In genomic region chr15:77955440-77956403, GRCm38 (mm10) we compare ENCODE assay signal across 7 mouse cellular contexts. TPM values are rescaled to one million over a fixed set of nuclear protein-coding genes. Genes with fewer than 3 reads are reported as not detected.
DNase-seq lines count a peak whose midpoint lies in the region; ATAC-seq and TF ChIP-seq lines count a peak whose summit lies in the region.

No protein-coding gene starts in this region.

- H3K9me3 ChIP-seq in lung, embryonic 16.5 days (ENCODE audit: control insufficient read depth, low read length), result no peaks in the 10 kb centered on the region
- no peaks in the 10 kb centered on the region for H3K9me3 ChIP-seq in forebrain, embryonic 15.5 days
- H3K9me3 ChIP-seq in limb, embryonic 14.5 days (ENCODE audit: control insufficient read depth, low read length), result no peaks in the 10 kb centered on the region
- no peaks in the 10 kb centered on the region for H3K9me3 ChIP-seq in neural tube, embryonic 14.5 days (ENCODE audit: control insufficient read depth, low read length)

- TF ChIP-seq POLR2A in limb, embryonic 14.5 days (IDR thresholded peaks at IDR 0.05; ENCODE audit: borderline replicate concordance, extremely low read depth, insufficient read depth, insufficient read length), result no peak

- no peak overlapping the region for H3K27ac ChIP-seq in lung, embryonic 16.5 days (ENCODE audit: low read length)
- H3K27ac ChIP-seq in forebrain, embryonic 15.5 days (replicated peaks), result peak overlapping the region; percentile 76
- H3K27ac ChIP-seq in limb, embryonic 14.5 days (replicated peaks; ENCODE audit: low read depth, low read length), result no peak overlapping the region
- H3K27ac ChIP-seq in neural tube, embryonic 14.5 days (ENCODE audit: low read depth, low read length), result no peak overlapping the region

- peaks cover 15% of the 10 kb centered on the region for H3K27me3 ChIP-seq in lung, embryonic 16.5 days (ENCODE audit: control insufficient read depth, insufficient read depth, low read depth, low read length)
- no peaks in the 10 kb centered on the region for H3K27me3 ChIP-seq in forebrain, embryonic 15.5 days
- H3K27me3 ChIP-seq in limb, embryonic 14.5 days (ENCODE audit: control insufficient read depth, insufficient read depth, low read length), result peaks cover 3% of the 10 kb centered on the region; the same call in 1 of the 2 replicates
- no peaks in the 10 kb centered on the region for H3K27me3 ChIP-seq in neural tube, embryonic 14.5 days (ENCODE audit: control insufficient read depth, insufficient read depth, low read length)

- peaks cover 20% of the 10 kb centered on the region for H3K36me3 ChIP-seq in lung, embryonic 16.5 days (ENCODE audit: control insufficient read depth, insufficient read depth, low read length)
- H3K36me3 ChIP-seq in forebrain, embryonic 15.5 days, result peaks cover 43% of the 10 kb centered on the region
- peaks cover 29% of the 10 kb centered on the region for H3K36me3 ChIP-seq in limb, embryonic 14.5 days (ENCODE audit: control insufficient read depth, insufficient read depth, low read length)
- peaks cover 21% of the 10 kb centered on the region for H3K36me3 ChIP-seq in neural tube, embryonic 14.5 days (ENCODE audit: control insufficient read depth, insufficient read depth, low read length)

- ATAC-seq in lung, embryonic 16.5 days (ENCODE audit: low read depth), result peak; percentile 23
- ATAC-seq in forebrain, embryonic 15.5 days (replicated peaks), result peak; percentile 66
- ATAC-seq in limb, embryonic 14.5 days (ENCODE audit: low FRiP score, low read depth), result peak; percentile 14; the same call in 1 of the 2 replicates
- ATAC-seq in neural tube, embryonic 14.5 days (ENCODE audit: low read depth), result peak; percentile 57
- no peak for ATAC-seq in activated CD4-positive, CD25-positive, alpha-beta regulatory T cell, adult 4 months

- 7% methylated on average over 52 of the region's 52 CpGs for WGBS in lung, embryonic 16.5 days
- WGBS in forebrain, embryonic 15.5 days, result 9% methylated on average over 52 of the region's 52 CpGs
- WGBS in limb, embryonic 14.5 days, result 10% methylated on average over 49 of the region's 52 CpGs
- WGBS in neural tube, embryonic 14.5 days, result 7% methylated on average over 52 of the region's 52 CpGs

- DNase-seq in lung, postnatal 36 days, result no peak
- peak; percentile 61 for DNase-seq in cerebellum, adult 8-10 months
- no peak for DNase-seq in limb, embryonic 14.5 days (ENCODE audit: low spot score)

- H3K9ac ChIP-seq in lung, embryonic 16.5 days (ENCODE audit: low read length), result peak overlapping the region; percentile 44
- H3K9ac ChIP-seq in forebrain, embryonic 15.5 days (replicated peaks), result peak overlapping the region; percentile 60
- H3K9ac ChIP-seq in limb, embryonic 14.5 days (ENCODE audit: low read depth, low read length, severe bottlenecking), result peak overlapping the region; percentile 43
- H3K9ac ChIP-seq in neural tube, embryonic 14.5 days (replicated peaks; ENCODE audit: low read depth, low read length), result peak overlapping the region; percentile 37

- H3K4me3 ChIP-seq in lung, embryonic 16.5 days (ENCODE audit: low read length), result peak overlapping the region; percentile 54
- H3K4me3 ChIP-seq in forebrain, embryonic 15.5 days, result peak overlapping the region; percentile 63
- peak overlapping the region; percentile 57 for H3K4me3 ChIP-seq in limb, embryonic 14.5 days (replicated peaks; ENCODE audit: low read length)
- peak overlapping the region; percentile 42 for H3K4me3 ChIP-seq in neural tube, embryonic 14.5 days (ENCODE audit: low read depth, low read length)

- H3K4me2 ChIP-seq in lung, embryonic 16.5 days (ENCODE audit: low read depth, low read length), result peak overlapping the region; percentile 76
- peak overlapping the region; percentile 92 for H3K4me2 ChIP-seq in forebrain, embryonic 15.5 days (replicated peaks)
- H3K4me2 ChIP-seq in limb, embryonic 14.5 days (replicated peaks; ENCODE audit: low read depth, low read length, severe bottlenecking), result peak overlapping the region; percentile 82
- H3K4me2 ChIP-seq in neural tube, embryonic 14.5 days (ENCODE audit: low read depth, low read length), result peak overlapping the region; percentile 73

- peaks cover 15% of the 10 kb centered on the region for H3K4me1 ChIP-seq in lung, embryonic 16.5 days (replicated peaks; ENCODE audit: control insufficient read depth, insufficient read depth, low read length)
- peaks cover 39% of the 10 kb centered on the region for H3K4me1 ChIP-seq in forebrain, embryonic 15.5 days
- 0 out of 2 replicates have a peak, but pooled peaks cover 9% of the 10 kb centered on the region for H3K4me1 ChIP-seq in limb, embryonic 14.5 days (ENCODE audit: control insufficient read depth, insufficient read depth, low read length)
- peaks cover 14% of the 10 kb centered on the region for H3K4me1 ChIP-seq in neural tube, embryonic 14.5 days (ENCODE audit: control insufficient read depth, insufficient read depth, low read length)

RNA-seq across cellular contexts. Expression of gene Foxred2, which starts 0.8 kb away (rescaled TPM):
- polyA plus RNA-seq in lung, embryonic 16.5 days (2015; fragmentation: Nextera tagmentation; extraction: Ambion mirVana), result 2.7 and 3.7 TPM in 2 replicates
- 13.8 and 14.5 TPM in 2 replicates for polyA plus RNA-seq in forebrain, embryonic 15.5 days (2015; fragmentation: Nextera tagmentation; extraction: Ambion mirVana)
- polyA plus RNA-seq in limb, embryonic 14.5 days (2012; rRNA removed), result 9.6 and 11.9 TPM in 2 replicates
- 5.6 and 7.1 TPM in 2 replicates for polyA plus RNA-seq in limb, embryonic 14.5 days (2014; fragmentation: Nextera tagmentation; extraction: Ambion mirVana)
- polyA plus RNA-seq in neural tube, embryonic 14.5 days (2014; fragmentation: Nextera tagmentation; extraction: Ambion mirVana), result 9.0 and 11.2 TPM in 2 replicates
- 1 to 10 TPM; 2.0 TPM for polyA plus RNA-seq in activated CD4-positive, CD25-positive, alpha-beta regulatory T cell, adult 4 months (2017; shearing (Covaris generic))

RNA-seq across cellular contexts. Expression of gene Eif3d, which starts 14.9 kb away (rescaled TPM):
- polyA plus RNA-seq in lung, embryonic 16.5 days (2015; fragmentation: Nextera tagmentation; extraction: Ambion mirVana), result 166 and 170 TPM in 2 replicates
- 186 and 199 TPM in 2 replicates for polyA plus RNA-seq in forebrain, embryonic 15.5 days (2015; fragmentation: Nextera tagmentation; extraction: Ambion mirVana)
- 198 and 204 TPM in 2 replicates for polyA plus RNA-seq in limb, embryonic 14.5 days (2012; rRNA removed)
- 177 and 188 TPM in 2 replicates for polyA plus RNA-seq in limb, embryonic 14.5 days (2014; fragmentation: Nextera tagmentation; extraction: Ambion mirVana)
- 177 TPM in 2 replicates for polyA plus RNA-seq in neural tube, embryonic 14.5 days (2014; fragmentation: Nextera tagmentation; extraction: Ambion mirVana)
- 100 to 1,000 TPM; 169 to 182 TPM for polyA plus RNA-seq in activated CD4-positive, CD25-positive, alpha-beta regulatory T cell, adult 4 months (2017; shearing (Covaris generic))

RNA-seq across cellular contexts. Expression of gene Txn2, which starts 26.9 kb away (rescaled TPM):
- 182 and 185 TPM in 2 replicates for polyA plus RNA-seq in lung, embryonic 16.5 days (2015; fragmentation: Nextera tagmentation; extraction: Ambion mirVana)
- polyA plus RNA-seq in forebrain, embryonic 15.5 days (2015; fragmentation: Nextera tagmentation; extraction: Ambion mirVana), result 230 and 238 TPM in 2 replicates
- polyA plus RNA-seq in limb, embryonic 14.5 days (2012; rRNA removed), result 183 and 193 TPM in 2 replicates
- polyA plus RNA-seq in limb, embryonic 14.5 days (2014; fragmentation: Nextera tagmentation; extraction: Ambion mirVana), result 266 and 270 TPM in 2 replicates
- polyA plus RNA-seq in neural tube, embryonic 14.5 days (2014; fragmentation: Nextera tagmentation; extraction: Ambion mirVana), result 208 and 212 TPM in 2 replicates
- 100 to 1,000 TPM; 219 to 245 TPM for polyA plus RNA-seq in activated CD4-positive, CD25-positive, alpha-beta regulatory T cell, adult 4 months (2017; shearing (Covaris generic))
